Mouse (Mus musculus): Measurements from ENCODE around the gene Atp6ap1.

- TF ChIP-seq EP300 (IDR thresholded peaks at IDR 0.05; ENCODE audit: insufficient read depth, low read depth, low read length) (no peak), CTCF (IDR thresholded peaks at IDR 0.05; ENCODE audit: low read depth, low read length) (no peak), POLR2A (IDR thresholded peaks at IDR 0.05; ENCODE audit: insufficient read depth, low read length) (no peak)
Observed at GRCm38 (mm10) chrX:74248651-74249050, 48.2 kb upstream of the Atp6ap1 start.
